18 mouse cellular contexts compared by ENCODE assay signal in the genomic region with DNA sequence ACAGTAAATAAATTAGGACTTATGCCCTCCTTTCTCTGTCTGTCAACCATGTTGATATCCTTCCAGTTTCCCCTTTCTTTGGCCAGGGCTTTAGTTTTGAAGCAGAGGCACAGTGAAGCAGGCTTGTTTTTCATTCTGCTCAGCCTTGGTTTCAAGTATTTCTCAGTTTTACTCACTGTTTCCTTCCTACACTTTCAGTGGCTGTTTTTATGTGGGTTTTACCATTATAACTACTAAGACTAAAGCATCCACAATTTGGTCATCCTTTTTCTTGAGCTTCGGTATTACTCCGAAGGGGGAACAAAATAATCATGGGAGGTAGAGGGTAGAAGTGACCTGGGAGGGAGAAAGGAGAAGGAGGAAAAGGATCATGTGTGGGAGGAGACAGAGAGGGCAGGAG. TPM values are rescaled to one million over a fixed set of nuclear protein-coding genes. Genes with fewer than 3 reads are reported as not detected.
DNase-seq lines count a peak whose midpoint lies in the region; ATAC-seq and TF ChIP-seq lines count a peak whose summit lies in the region.
"Not testable (repeated sequence)": the region's sequence is repeated elsewhere in the genome, so short reads cannot be mapped to it uniquely, and the experiment has no call there.
"Had no signal": no experiment of that assay in that cellular context is flagged by ENCODE, and none has a peak within 500 bp of the region (broad histone marks: within the 10 kb centered on the region; RNA-seq: fewer than 3 reads in every experiment).

No protein-coding gene starts in this region.

- not testable (repeated sequence) for TF ChIP-seq RAD21 in CH12.LX (IDR thresholded peaks at IDR 0.05; ENCODE audit: low read depth, low read length)

- peak; percentile 69 for TF ChIP-seq EP300 in CH12.LX (IDR thresholded peaks at IDR 0.05; ENCODE audit: low read length)

- TF ChIP-seq POLR2A in CH12.LX (IDR thresholded peaks at IDR 0.05; ENCODE audit: low read depth, low read length): not testable (repeated sequence)

- not testable (repeated sequence) for H3K27ac ChIP-seq in CH12.LX (ENCODE audit: insufficient read depth, low read depth)

- 0 out of 2 replicates have a peak overlapping the region, but pooled peaks have one; percentile 13 for H3K4me2 ChIP-seq in CH12.LX (ENCODE audit: insufficient read depth, low read depth, poor library complexity, severe bottlenecking)

- TF ChIP-seq CTCF in CH12.LX (conservative IDR thresholded peaks at IDR 0.05 in 1 of 2, IDR thresholded peaks at IDR 0.05 in 1 of 2; ENCODE audit: low read depth in 2 of 2, low read length in 2 of 2): not testable (repeated sequence)

- not testable (repeated sequence) for H3K4me1 ChIP-seq in CH12.LX (ENCODE audit: control insufficient read depth in 1 of 2, insufficient read depth in 2 of 2)

- dilution Hi-C loops in CH12.LX (cut with MboI; ENCODE audit: extremely low pct_ligation_motif_present, extremely low pct_unique_long_range_greater_than_20kb, low sequenced_read_pairs): not testable (repeated sequence)

- ATAC-seq in CD4-positive, CD25-positive, alpha-beta regulatory T cell, adult 4 months: peak; percentile 69
- ATAC-seq in activated CD4-positive, CD25-positive, alpha-beta regulatory T cell, adult 4 months: peak; percentile 59
- peak; percentile 61 for ATAC-seq in inflammation-experienced regulatory T-cells, adult 6 months

- H3K36me3 ChIP-seq in CH12.LX (replicated peaks in 1 of 2; ENCODE audit: control insufficient read depth in 1 of 2, insufficient read depth in 1 of 2, low read length in 1 of 2): not testable (repeated sequence)

- H3K79me2 ChIP-seq in CH12.LX (replicated peaks; ENCODE audit: control insufficient read depth, extremely low read depth, insufficient read depth, poor library complexity, severe bottlenecking): not testable (repeated sequence)

- not testable (repeated sequence) for H3K9ac ChIP-seq in CH12.LX (ENCODE audit: insufficient read depth, low read depth)

- H3K4me3 ChIP-seq in CH12.LX (replicated peaks in 1 of 3; ENCODE audit: low read depth in 2 of 3, low read length in 2 of 3, poor library complexity in 1 of 3): not testable (repeated sequence)

- DNase-seq in CD4-positive helper T cell, adult 2 months (ENCODE audit: low read depth, low spot score): peak; percentile 51
- peak; percentile 33 for DNase-seq in CD4-positive, CD25-positive, alpha-beta regulatory T cell, adult 2 months (ENCODE audit: low read depth, low spot score)
- DNase-seq in CH12.LX (ENCODE audit: extremely low read depth): not testable (repeated sequence)
- peak; percentile 69 for DNase-seq in induced T-regulatory cell, adult 2 months (ENCODE audit: low read depth)
- DNase-seq in naive thymus-derived CD4-positive, alpha-beta T cell, adult 2 months (ENCODE audit: low read depth): peak; percentile 49

- in situ Hi-C loops in CH12.LX (cut with MboI; ENCODE audit: low pct_ligation_motif_present, low pct_unique_long_range_greater_than_20kb, low sequenced_read_pairs): not testable (repeated sequence)

- not testable (repeated sequence) for H3K9me3 ChIP-seq in CH12.LX (replicated peaks; ENCODE audit: low read length)

- H3K27me3 ChIP-seq in CH12.LX (replicated peaks): not testable (repeated sequence)

TF ChIP-seq in CH12.LX, 34 proteins besides CTCF, POLR2A, EP300 and RAD21:
- TF ChIP-seq JUND (conservative IDR thresholded peaks at IDR 0.05; ENCODE audit: low read depth, low read length): peak; percentile 30; the same call in 1 of the 2 replicates
- peak; percentile 86 for TF ChIP-seq IRF4 (IDR thresholded peaks at IDR 0.05; ENCODE audit: low read depth, low read length)
- peak; percentile 55; the same call in 1 of the 2 replicates for TF ChIP-seq MAFK (IDR thresholded peaks at IDR 0.05; ENCODE audit: insufficient replicate concordance, low read length)
- peak; percentile 28; the same call in 1 of the 2 replicates for TF ChIP-seq BHLHE40 (IDR thresholded peaks at IDR 0.05; ENCODE audit: low read depth, low read length)
- peak; percentile 17; the same call in 1 of the 2 replicates for TF ChIP-seq ETS1 (conservative IDR thresholded peaks at IDR 0.05; ENCODE audit: low read depth, low read length)

RNA-seq across cellular contexts. Expression of gene Ifi206, which starts 19.8 kb away (rescaled TPM):
- 100 to 1,000 TPM in 1 of 2 experiments, 10 to 100 TPM in 1; 79.8 to 100 TPM for polyA plus RNA-seq in CD4-positive, CD25-positive, alpha-beta regulatory T cell, adult 4 months (2017; shearing (Covaris generic))
- not detected in 2 replicates for total RNA-seq in CH12.LX (2012; rRNA removed)
- 0.65 TPM in 1 of 2 replicates, not detected in the other for total RNA-seq in CH12.LX (2014; rRNA removed)
- polyA plus RNA-seq in CH12.LX (2012; ENCODE audit: insufficient read length, low read depth): 0.33 and 0.56 TPM in 2 replicates
- 10 to 100 TPM; 70.9 to 95.8 TPM for polyA plus RNA-seq in activated CD4-positive, CD25-positive, alpha-beta regulatory T cell, adult 4 months (2017; shearing (Covaris generic))
- polyA plus RNA-seq in inflammation-experienced regulatory T-cells, adult 6 months (2017; shearing (Covaris generic)): 10 to 100 TPM; 57.4 to 70.4 (median 60.4) TPM
- total RNA-seq: ES-E14, MEL had no signal
- polyA plus RNA-seq: C2C12, G1E, Patski had no signal

RNA-seq across cellular contexts. Expression of gene Ifi214, which starts 25.2 kb away (rescaled TPM):
- 10 to 100 TPM; 35.1 to 36.6 TPM for polyA plus RNA-seq in CD4-positive, CD25-positive, alpha-beta regulatory T cell, adult 4 months (2017; shearing (Covaris generic))
- total RNA-seq in CH12.LX (2012; rRNA removed): not detected in 2 replicates
- total RNA-seq in CH12.LX (2014; rRNA removed): 0.16 TPM in 1 of 2 replicates, not detected in the other
- polyA plus RNA-seq in CH12.LX (2012; ENCODE audit: insufficient read length, low read depth): 0.09 and 0.40 TPM in 2 replicates
- polyA plus RNA-seq in activated CD4-positive, CD25-positive, alpha-beta regulatory T cell, adult 4 months (2017; shearing (Covaris generic)): 10 to 100 TPM; 26.9 to 33.2 TPM
- 10 to 100 TPM; 19.8 to 28.9 (median 23.0) TPM for polyA plus RNA-seq in inflammation-experienced regulatory T-cells, adult 6 months (2017; shearing (Covaris generic))
- total RNA-seq: adrenal gland, adult 18-20 months; adrenal gland, postnatal 36 days; adrenal gland, postnatal 4 days; ES-E14; MEL had no signal
- polyA plus RNA-seq: brain, embryonic 14.5 days; C2C12; cerebellum, adult 2 months; G1E; Patski had no signal

Comparison
In these comparisons a context has a peak if more than half of its experiments do, and no peak if none do; other contexts are left out.
1. RNA of gene Ifi206, which starts 19.8 kb away (polyA plus RNA-seq): 79.8 to 100 TPM in CD4-positive, CD25-positive, alpha-beta regulatory T cell, adult 4 months, 70.9 to 95.8 TPM in activated CD4-positive, CD25-positive, alpha-beta regulatory T cell, adult 4 months and 57.4 to 70.4 TPM in inflammation-experienced regulatory T-cells, adult 6 months; 0.33 to 0.56 TPM in CH12.LX; every median in the first group is over 10 times any median in the second.
2. RNA of gene Ifi214, which starts 25.2 kb away (polyA plus RNA-seq): 35.1 to 36.6 TPM in CD4-positive, CD25-positive, alpha-beta regulatory T cell, adult 4 months, 26.9 to 33.2 TPM in activated CD4-positive, CD25-positive, alpha-beta regulatory T cell, adult 4 months and 19.8 to 28.9 TPM in inflammation-experienced regulatory T-cells, adult 6 months; 0.09 to 0.40 TPM in CH12.LX; every median in the first group is over 10 times any median in the second.
3. Peak in every context shown above with its lines, with median percentiles within 50 percentile points of each other: ATAC-seq.